Mouse (Mus musculus) gastrocnemius, adult 8-10 months (tissue): ENCODE data around the gene Rnf5. TPM values are rescaled to one million over a fixed set of nuclear protein-coding genes. Genes with fewer than 3 reads are reported as not detected.
A peak's percentile ranks its signal among the peaks of the same experiment; 100 is the strongest.

ENCODE experiments used
- DNase-seq, 2 experiments: peaks; one replicate each; pipeline ENCODE4 v3.0.0; 2022; ENCODE audit warnings: low spot score in 2 of 2
- total RNA-seq, 4 experiments: library from RNA; stranded (reverse); gene quantifications; 2 replicates each; pipeline ENCODE4 v1.2.4; 2022

Rnf5 gene
- total RNA-seq, 4 experiments from 2014 or later, result 20.2 to 23.9 (median 22.7) TPM

DNA sequence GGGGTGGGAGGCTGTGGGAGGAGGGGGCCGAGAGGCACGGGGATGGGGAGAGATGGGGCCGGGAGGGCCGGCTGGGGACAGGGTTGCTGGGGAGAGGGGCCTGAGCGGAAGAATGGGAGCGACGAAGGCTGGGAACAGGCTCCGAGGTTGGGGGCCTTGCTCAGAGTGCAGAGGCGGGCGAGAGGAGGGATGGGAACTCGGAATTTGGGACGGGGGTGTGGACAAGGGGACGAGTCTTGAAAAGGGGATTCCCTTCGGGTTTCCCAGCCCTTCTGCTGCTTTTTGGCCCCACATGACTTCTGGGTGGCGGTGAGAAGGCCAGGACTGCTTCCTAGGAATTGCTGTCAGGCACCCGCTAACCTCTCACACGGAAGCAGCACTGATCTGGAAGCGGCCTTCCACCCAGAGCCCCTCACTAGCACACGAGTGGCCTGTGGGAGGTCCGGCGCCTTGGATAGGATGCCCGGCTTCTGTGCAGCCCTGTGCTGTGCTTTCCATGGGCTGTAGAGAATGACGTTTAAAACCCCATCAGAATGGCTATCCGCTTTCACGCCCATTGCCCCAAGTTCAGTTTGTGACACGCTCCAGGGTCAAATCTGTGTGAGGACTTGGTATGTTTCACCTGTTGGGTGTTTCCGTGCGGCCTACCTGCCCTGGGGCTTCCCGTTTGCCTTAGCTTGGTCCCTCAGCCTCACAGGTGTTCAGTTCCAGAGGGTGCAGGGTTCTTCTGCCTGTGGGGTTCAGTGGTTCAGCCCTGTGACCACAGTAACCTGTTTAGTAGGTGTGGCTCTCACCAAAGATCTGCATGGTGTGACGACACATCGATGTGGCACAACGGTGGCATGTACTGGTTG, 2.9 kb upstream of the Rnf5 start:
- no peak for DNase-seq

DNA sequence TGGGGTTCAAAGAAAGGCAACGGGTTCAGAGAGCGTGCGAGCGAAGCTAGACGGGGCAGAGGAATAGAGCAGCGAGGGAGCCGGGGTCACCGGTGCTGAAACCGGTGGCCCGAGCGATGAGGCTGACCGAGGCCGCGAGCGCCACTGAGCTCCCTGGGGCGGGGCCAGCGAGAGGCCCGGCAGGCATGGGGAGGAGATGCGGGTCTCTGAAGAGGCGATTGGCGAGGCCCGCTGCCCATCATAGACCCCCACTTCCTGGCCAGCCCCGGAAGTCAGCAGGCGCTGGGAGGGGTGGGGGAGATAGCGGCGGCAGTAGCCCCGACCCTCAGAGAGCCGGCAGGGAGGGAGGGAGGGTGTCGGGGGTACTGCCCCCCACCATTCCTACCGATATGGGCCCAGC, 2.1 kb upstream of the Rnf5 start:
- peak; percentile 94 to 96 for DNase-seq

DNA sequence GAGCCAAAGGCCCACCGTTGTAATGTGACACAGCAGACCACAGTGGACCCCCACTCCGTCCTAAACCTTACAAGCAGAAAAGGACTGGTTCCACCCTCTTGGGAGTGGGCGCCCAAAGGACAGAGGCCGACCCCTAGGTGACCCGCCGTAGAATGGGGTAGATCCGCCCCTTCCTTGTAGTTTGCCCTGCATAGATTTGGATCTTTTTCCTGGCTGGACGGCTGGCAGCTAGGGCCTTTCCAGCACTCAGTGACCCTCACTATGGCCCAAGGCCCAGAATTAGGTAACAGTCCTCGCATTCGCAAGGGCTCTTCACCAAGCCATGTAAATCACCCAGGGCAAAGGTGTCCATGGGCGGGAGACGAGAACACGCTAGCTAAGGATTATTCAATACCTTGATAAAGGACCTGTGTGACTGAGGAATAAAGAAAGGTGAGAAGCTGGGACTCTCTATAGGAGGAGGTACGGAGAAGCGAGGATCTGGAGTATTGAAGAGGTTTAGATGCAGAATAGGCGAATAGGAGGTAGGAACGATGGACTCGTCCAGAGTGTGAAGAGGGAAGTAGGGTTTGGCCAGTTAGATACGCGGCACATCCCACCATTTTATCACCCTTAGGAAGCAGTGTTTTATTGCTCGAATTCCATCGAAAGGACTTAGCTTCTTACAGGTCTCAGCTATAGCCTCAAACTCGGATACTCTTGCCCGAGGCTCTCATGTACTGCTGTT, 1.2 kb upstream of the Rnf5 start:
- DNase-seq, result peak; percentile 57 to 63

DNA sequence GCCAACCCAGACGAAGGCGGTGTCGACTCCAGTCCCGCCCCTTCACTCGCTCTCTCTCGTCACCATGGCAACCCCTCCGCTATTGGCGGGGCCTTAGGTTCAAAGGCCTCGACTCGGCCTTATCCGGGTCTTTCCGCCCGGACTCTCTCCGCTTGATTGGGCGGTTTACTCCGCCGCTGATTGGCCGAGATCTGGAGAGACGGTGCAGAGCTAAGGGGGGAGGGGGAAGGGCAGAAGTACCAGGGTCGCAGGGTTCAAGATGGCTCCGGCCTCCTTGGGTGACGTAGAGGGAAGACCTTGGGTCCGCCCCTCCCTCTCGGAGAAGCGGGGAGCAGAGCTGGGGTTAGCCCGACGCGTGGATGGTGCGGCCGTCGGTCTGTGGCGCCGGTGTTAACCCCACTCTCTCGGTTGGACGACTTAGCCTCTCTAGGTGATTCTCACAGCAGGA, 595 bp upstream of the Rnf5 start, which contains the start of gene Agpat1:
Agpat1 (plus strand) TSS at position 202 of the 448 bp plus-strand sequence.
- peak; percentile 95 to 98 for DNase-seq

DNA sequence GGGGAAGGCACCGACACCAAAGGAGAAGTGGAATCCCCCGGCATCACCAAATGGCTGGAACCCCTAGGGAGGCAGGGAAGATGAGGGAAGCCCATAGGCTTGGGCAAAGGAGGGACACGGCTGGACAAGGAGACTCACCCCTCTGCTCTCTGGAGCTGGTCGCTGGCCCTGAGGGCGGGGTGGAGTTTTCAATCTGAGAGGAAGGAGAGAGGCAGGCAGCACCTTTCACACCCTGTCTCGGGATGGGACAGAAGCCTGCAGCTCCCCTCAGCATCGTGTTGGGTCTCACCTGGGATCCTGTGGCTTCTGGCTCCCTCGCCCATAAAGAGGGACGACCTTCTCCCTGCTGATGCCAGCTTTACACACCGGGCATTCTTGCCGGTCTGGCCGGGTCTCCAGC, 1.7 kb downstream of the Rnf5 start:
- no peak for DNase-seq

DNA sequence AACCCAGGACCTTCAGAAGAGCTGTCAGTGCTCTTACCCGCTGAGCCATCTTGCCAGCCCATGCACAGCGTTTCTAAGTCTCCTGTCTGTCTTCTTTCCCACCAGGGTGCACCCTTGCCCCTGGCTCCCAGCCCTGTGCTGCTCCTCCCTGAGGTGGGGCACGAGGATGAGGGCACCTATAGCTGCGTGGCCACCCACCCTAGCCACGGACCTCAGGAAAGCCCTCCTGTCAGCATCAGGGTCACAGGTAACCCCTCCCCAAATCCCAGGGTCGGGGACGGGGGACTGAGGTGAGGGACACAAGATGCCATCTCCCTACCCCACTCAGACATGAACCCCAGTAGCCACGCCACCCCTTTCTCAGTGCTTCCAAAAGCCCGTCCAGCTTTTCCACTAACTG, 3.6 kb downstream of the Rnf5 start:
- DNase-seq, result no peak

DNA sequence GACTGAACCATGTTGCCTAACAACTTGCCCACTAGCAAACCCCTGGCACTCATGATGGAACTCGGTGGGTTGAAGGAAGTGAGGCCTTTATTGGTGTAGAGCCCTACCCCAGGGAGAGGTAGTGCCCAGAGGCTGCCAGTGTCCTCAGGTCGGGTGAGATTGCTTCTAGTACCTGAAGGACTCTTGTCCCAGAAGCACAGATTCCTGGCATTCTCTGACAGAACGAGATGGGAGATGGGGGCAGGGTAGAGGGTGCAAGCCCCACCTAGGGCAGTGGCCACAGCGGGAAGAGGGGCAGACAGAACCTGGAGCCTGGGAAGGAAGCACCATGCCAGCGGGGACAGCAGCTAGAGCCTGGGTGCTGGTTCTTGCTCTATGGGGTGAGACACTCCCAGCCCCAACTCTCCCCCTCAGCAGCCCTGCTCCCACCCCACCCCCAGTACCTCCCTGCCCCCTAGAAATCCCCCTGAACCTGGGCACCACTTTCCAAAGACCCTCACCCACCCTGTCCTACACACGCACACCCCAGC, 5.9 kb downstream of the Rnf5 start, which contains the start of gene Ager:
Ager (plus strand) TSS at position 297 of the 530 bp plus-strand sequence.
- no peak for DNase-seq

DNA sequence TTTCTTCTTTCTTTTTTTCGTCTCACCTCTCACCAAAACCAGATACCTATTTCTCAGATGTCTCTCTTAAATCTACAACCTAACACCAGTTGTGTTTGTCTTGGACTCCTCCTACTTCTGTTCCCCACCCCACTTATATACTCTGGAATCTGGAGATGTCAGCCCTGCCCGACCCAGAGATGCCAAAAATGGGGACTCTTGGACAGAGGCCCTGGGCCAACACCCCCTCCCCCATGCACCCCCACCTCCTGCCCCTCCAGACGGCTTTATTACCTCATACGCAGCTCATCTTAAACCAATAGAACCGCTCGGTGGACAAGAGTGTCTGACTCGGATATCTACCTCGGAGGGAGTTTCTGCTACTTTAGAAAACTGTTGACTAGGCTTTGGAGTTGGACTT, 7.4 kb downstream of the Rnf5 start:
- DNase-seq, result no peak

DNA sequence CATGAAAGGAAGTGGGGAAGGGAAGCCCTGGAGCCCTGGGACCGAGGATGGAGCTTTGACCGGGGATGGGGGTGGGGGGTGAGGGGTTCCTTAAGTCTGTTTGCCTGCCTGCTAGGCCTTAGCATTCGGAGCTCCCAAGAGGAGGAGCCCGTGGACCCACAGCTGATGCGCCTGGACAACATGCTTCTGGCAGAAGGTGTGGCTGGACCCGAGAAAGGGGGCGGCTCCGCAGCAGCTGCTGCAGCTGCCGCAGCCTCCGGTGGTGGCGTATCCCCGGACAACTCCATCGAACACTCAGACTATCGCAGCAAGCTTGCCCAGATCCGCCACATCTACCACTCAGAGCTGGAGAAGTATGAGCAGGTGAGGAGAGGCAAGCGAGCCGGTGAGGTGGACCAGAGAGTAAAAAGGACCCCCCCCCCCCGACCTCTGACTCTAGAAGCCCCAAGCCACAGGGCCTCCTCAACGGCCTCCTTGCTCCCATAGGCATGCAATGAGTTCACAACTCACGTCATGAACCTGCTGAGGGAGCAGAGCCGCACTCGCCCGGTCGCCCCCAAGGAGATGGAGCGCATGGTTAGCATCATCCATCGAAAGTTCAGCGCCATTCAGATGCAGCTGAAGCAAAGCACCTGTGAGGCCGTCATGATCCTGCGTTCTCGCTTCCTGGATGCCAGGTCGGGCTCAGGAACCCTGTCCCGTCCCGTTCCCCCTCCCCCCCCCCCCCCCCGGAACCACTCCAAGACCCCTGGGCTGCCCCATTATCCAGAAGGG, 9.6 kb downstream of the Rnf5 start:
- no peak for DNase-seq

DNA sequence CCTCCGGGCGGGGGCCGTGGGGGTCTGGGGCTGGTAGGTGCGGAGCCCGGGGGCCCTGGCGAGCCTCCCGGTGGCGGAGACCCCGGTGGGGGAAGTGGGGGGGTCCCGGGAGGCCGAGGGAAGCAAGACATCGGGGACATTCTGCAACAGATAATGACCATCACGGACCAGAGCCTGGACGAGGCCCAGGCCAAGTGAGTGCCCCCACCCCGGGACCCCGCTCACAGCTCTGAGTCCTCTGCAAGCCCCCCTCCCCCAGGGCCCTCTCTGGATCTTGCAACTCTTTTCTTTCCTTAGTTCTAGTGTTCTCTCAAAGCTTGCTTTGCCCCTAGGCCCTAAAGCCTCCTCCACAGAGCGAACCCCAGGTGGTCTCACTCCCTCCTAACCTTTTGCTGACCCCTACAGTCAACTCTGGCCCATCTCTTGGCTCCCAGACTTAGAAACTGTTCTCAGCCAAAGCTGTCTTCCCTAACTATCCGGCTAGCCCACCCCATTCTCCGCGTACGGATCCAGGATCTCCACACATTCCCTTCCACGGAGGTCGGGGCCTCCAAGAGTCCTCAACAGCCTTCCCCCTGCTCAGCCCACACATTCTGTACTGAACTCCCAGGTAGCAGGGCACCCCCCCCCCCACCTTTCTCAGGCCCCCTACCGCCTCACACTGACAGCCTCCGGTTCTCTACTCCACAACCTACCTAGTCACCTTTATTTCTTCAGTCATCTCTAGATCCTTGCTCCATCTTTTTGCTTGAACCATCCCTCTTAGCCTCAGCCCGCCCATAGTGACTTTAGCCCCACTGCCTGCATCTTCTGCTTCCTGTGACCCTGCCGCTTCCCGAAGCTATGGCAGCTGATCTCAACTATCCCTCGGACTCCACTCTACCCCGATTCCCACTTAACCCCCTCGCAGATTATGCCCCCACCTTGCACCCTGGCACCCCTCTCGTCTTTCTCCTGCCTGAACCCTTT, 10.6 kb downstream of the Rnf5 start:
- no peak for DNase-seq

DNA sequence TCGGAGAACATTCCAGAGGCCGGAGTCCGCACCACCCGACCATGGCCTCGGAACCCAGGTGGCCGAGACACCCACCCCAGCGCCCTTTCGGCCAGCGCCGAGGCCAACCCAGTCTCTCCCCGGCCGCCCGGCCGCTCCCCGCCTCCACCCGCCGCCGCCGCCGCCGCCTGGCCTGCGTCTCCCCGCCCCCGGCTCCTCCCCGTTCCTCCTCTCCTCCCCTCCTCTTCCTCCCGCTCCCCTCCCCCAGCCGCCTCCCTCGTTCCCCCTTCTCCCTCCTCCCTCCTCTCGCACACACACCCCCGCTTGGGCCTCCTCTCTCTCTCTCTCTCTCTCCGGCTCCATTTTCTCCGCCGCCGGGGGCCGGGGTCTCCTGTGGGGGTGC, 11.5 kb downstream of the Rnf5 start:
- peak; percentile 70 to 78 for DNase-seq

DNA sequence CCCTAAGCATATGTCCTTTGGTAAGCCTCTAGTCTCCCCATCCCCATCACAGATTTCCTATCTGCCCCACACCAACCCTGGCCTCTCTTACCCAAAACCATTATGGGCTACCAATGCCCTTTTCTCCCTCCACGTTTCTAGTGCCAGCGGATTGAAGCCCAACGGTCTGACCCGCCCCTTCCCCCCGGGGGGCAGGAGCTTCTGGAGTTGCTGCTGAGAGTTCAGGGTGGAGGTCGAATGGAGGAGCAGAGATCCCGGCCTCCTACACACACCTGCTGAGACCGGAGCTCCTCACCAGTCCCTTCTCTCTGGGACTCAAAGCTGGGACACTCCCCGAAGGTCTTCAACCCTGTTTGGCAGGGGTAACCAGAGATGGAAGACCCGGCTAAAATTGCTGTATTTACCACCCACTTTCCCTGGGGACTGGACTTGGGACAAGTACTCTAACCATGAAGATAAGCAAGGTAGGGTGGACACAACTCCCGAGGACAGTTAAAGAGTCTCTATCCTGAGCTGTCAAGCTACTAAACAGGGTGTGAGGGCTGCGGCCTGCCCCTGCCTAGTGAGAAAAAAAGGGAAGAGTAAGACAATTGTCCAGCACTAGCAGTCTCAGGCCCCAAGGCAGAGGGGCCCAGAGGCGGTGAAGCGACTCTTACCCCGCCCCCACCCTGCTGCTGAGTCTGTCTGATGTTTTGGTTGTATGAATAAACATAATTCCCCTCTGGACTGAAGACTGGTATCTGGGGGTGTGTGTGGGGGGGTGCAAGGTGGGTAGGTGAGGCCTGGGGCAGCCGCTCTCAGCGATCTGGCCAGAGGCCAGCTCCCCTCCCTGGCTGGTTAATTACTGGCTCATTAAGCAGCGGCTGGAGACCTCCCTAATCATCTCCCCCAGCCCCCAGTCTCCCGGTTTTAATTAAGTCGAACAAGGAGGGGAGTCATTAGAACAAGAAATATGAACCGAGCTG, 12.2 kb downstream of the Rnf5 start, which contains the start of gene Pbx2:
Pbx2 (plus strand) TSS at position 238 of the 965 bp plus-strand sequence.
- DNase-seq, result no peak

DNA sequence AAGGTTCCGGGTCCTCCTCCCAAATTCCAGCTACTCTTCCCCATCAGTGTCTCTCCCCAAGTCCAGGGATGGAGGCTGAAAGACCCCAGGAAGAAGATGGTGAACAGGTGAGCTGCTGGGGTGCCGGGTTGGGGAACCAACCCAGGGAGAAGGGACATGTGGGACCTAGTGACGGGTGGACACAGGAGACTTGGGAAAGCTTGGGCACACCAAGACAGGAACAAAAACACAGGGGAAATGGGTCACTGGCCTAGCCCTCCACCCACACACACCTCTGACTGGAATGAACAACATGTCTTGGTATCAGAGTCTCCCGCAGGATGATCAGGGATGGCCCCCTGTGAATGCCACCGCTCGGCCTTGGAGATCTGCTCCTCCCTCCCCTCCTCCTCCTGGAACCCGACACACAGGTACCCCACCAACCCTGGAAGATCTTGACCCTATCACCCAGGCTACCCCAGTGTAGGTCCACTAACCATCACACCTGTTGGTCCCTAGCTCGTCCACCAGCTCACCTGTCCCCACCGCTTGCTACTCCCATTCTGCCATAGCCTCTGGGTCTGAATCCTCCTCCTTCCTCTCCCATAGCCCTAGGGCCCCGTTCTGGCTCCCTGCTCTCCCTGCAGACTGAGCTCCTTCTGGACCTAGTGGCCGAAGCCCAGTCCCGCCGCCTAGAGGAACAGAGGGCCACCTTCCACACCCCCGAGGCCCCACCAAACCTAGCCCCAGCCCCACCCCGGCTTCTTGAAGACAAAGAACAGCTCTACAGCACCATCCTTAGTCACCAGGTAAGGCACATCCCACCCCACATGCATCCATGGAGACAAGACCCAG, 13.1 kb downstream of the Rnf5 start:
- DNase-seq, result no peak

DNA sequence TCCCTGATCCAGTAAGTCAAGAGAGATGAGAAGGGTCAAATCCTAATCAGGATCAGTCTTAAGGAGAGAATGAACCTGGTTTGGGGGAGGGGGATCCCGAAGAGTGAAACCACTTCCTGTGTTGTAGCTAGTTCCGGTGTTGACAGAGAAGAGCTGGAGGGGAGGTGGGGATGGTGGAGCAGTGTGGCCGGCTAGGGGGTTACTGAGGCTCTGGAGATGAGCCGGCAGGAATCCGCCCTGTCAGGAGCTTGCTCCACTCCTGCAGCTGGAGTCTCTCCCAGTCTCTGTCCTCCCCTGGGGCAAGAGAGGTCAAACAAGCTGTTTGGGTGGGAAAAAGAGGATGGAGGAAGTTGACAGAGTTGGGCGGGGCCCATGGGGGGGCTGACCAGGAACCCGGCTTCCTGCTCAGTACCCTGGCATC, 13.8 kb downstream of the Rnf5 start, which contains the start of gene Gpsm3:
Gpsm3 (plus strand) TSS at position 126 of the 421 bp plus-strand sequence.
- DNase-seq, result peak; percentile 54 to 67

DNA sequence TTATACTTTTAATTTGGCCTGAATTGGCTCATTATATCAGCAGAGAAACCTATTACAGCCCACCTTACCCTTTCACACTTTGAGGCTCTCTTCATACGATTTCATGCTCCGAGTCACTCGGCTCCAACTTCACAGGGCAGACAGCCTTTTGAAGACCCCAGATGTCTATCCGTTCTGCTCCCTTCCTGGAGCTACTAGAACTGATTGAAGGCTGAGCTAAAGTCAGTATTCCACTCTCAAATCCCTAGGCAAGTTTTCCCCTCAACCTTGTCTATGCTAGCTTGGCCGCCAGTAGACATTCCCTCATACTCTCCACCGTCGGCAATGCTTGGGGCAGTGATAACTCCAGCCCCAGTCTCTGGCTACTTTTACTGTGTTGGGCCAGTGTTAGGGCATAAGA, 14.3 kb downstream of the Rnf5 start:
- DNase-seq, result no peak

DNA sequence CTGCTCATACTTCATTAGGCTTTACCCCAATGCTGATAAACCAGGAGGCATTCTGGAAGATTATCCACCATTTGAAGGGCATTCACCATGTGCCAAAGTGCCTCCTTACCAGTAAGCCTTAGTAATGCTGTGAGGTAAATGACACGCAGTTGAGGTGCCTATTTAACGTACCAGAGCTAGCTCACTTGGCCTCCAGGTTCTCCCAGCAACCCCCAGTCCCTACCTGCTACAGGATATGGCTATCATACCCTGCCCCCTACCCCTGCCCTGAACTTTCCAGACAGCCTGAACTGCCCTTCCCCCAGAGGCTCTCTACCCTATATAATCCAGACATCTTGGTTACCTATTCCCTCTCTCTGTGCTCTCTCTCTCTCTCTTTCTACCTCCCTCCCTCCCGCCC, 14.7 kb downstream of the Rnf5 start:
- DNase-seq, result no peak

DNA sequence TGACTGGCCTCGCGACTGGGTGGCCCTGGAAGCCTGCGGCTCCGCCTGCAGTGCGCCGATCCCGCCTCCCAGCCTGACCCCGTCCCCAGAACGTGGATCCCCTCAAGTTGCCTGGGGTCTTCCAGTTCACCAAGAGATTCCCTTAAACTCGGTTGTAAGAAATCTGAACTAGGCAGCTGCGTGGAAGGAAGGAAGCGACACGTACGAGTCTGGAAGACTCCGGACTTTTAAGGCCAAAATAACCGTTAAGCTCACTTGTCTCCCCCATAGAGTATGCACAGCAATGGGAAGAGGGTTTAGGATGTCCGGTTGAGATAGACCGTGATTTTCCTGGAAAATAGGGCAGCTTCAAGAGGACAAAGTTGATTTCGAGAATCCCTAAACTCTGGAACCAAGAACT, 15.7 kb downstream of the Rnf5 start:
- DNase-seq, result no peak

DNA sequence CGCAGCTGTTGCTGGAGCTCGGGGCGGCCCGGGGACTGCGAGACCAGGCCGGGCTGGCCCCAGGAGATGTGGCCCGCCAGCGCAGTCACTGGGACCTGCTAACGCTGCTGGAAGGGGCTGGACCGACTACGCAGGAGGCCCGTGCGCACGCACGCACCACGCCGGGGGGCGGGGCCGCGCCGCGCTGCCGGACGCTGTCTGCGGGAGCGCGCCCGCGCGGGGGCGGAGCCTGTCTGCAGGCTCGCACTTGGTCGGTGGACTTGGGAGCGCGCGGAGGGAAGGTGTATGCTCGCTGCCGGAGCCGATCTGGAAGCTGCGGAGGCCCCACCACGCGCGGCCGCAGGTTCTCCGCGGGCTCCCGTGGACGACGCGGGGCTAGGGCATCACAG, 16.1 kb downstream of the Rnf5 start:
- peak; percentile 98 for DNase-seq
